Mouse (Mus musculus): ENCODE results near the gene 2410002F23Rik.

GRCm38 (mm10) chr7:44273446-44273845 lies 26.9 kb downstream of the 2410002F23Rik start:
- TF ChIP-seq CHD2 (IDR thresholded peaks at IDR 0.05; ENCODE audit: low read length) (no peak), CTCF (conservative IDR thresholded peaks at IDR 0.05 in 1 of 2, IDR thresholded peaks at IDR 0.05 in 1 of 2; ENCODE audit: low read depth in 2 of 2, low read length in 2 of 2) (no peak), HCFC1 (IDR thresholded peaks at IDR 0.05; ENCODE audit: low read depth, low read length) (no peak), ETS1 (conservative IDR thresholded peaks at IDR 0.05; ENCODE audit: low read depth, low read length) (no peak), POLR2A (IDR thresholded peaks at IDR 0.05; ENCODE audit: low read depth, low read length) (no peak), ZNF384 (IDR thresholded peaks at IDR 0.05; ENCODE audit: low read depth, low read length) (no peak), USF1 (IDR thresholded peaks at IDR 0.05; ENCODE audit: low read depth, low read length) (no peak), TCF12 (IDR thresholded peaks at IDR 0.05; ENCODE audit: low read depth, low read length) (no peak), SIN3A (IDR thresholded peaks at IDR 0.05; ENCODE audit: low read length) (no peak), KAT2A (IDR thresholded peaks at IDR 0.05; ENCODE audit: insufficient replicate concordance, low read length) (no peak)

Measured in CH12.LX (cell line).